Mouse (Mus musculus) embryonic facial prominence, embryonic 11.5 days (tissue): ENCODE measurements around the gene Slc44a1. TPM values are rescaled to one million over a fixed set of nuclear protein-coding genes. Genes with fewer than 3 reads are reported as not detected.

Source experiments
- ATAC-seq: fragments of 200-750 bp; cut with Nextera tagmentation; replicated peaks from 2 replicates; pipeline ENCODE4 v1.8.0; 2017; ENCODE audit warnings: low read depth; ENCODE audit not compliant: insufficient number of reproducible peaks, low FRiP score, low TSS enrichment
- DNase-seq: peaks from one replicate; pipeline ENCODE4 v3.0.0-alpha.2; 2015; ENCODE audit warnings: low spot score
- H3K27ac ChIP-seq: fragments of 300-500 bp; sonication (generic); replicated peaks from 2 replicates; pipeline ENCODE4 v1.5.1; 2014; ENCODE audit warnings: mild to moderate bottlenecking, low read depth, low read length, control low read depth
- H3K27me3 ChIP-seq: fragments of 300-500 bp; sonication (generic); 2 replicates; pipeline ENCODE4 v1.6.1; 2014; ENCODE audit warnings: mild to moderate bottlenecking, low read length, moderate library complexity, mixed read lengths; ENCODE audit not compliant: control insufficient read depth, insufficient read depth
- H3K36me3 ChIP-seq: fragments of 300-500 bp; sonication (generic); replicated peaks from 2 replicates; pipeline ENCODE4 v1.6.1; 2014; ENCODE audit warnings: low read depth, mild to moderate bottlenecking, low read length, moderate library complexity, mixed read lengths; ENCODE audit not compliant: control insufficient read depth, insufficient read depth
- H3K4me1 ChIP-seq: fragments of 300-500 bp; sonication (generic); 2 replicates; pipeline ENCODE4 v1.6.1; 2014; ENCODE audit warnings: low read length, mixed read lengths; ENCODE audit not compliant: control insufficient read depth, insufficient read depth
- H3K4me2 ChIP-seq: fragments of 300-500 bp; sonication (generic); 2 replicates; pipeline ENCODE4 v1.6.1; 2014; ENCODE audit warnings: low read depth, mild to moderate bottlenecking, control low read depth, low read length, moderate library complexity
- H3K4me3 ChIP-seq: fragments of 300-500 bp; sonication (generic); 2 replicates; pipeline ENCODE4 v1.5.1; 2014; ENCODE audit warnings: low read depth, low read length, control low read depth
- H3K9ac ChIP-seq: fragments of 300-500 bp; sonication (generic); replicated peaks from 2 replicates; pipeline ENCODE4 v1.6.1; 2014; ENCODE audit warnings: mild to moderate bottlenecking, control low read depth, low read length
- H3K9me3 ChIP-seq: fragments of 300-500 bp; sonication (generic); replicated peaks from 2 replicates; pipeline ENCODE4 v1.6.1; 2016; ENCODE audit warnings: mild to moderate bottlenecking, low read length, inconsistent platforms, mixed read lengths; ENCODE audit not compliant: control insufficient read depth
- WGBS: fragments of 180-500 bp; shearing (Covaris S2); extraction: QIAGEN DNeasy Blood & Tissue Kit; methylation state at CpG from one replicate; pipeline ENCODE4 v1.1.7; 2014; 5-methylcytosine and 5-hydroxymethylcytosine counted together
- polyA plus RNA-seq: library from polyadenylated mRNA; unstranded; fragments of >200 nt; fragmentation: Nextera tagmentation; extraction: Ambion mirVana; gene quantifications from 2 replicates; pipeline ENCODE4 v1.2.1, GENCODE M21; 2014

The Slc44a1 gene
- polyA plus RNA-seq, 1 experiment from 2014 or later = 30.0 TPM

GRCm38 (mm10) chr4:53450736-53451135 lies 10.5 kb downstream of the Slc44a1 start:
- no peak overlapping the region for H3K27ac ChIP-seq
- no peaks in the 10 kb centered on the region for H3K9me3 ChIP-seq
- ATAC-seq (no peak), DNase-seq (no peak)
- no peak overlapping the region for H3K4me2 ChIP-seq
- H3K27me3 ChIP-seq = no peaks in the 10 kb centered on the region
- H3K9ac ChIP-seq = no peak overlapping the region
- 85% methylated on average over 7 of the region's 7 CpGs for WGBS
- no peak overlapping the region for H3K4me3 ChIP-seq
- H3K4me1 ChIP-seq = no peaks in the 10 kb centered on the region
- H3K36me3 ChIP-seq = no peaks in the 10 kb centered on the region

- H3K27ac ChIP-seq = no peak overlapping the region
- H3K4me2 ChIP-seq = no peak overlapping the region
- H3K4me3 ChIP-seq = no peak overlapping the region
- H3K9me3 ChIP-seq = no peaks in the 10 kb centered on the region
- no peak for DNase-seq
- WGBS = 64% methylated on average over 4 of the region's 4 CpGs
- no peak overlapping the region for H3K9ac ChIP-seq
- no peaks in the 10 kb centered on the region for H3K4me1 ChIP-seq
- H3K36me3 ChIP-seq = no peaks in the 10 kb centered on the region
- no peak for ATAC-seq
- H3K27me3 ChIP-seq = no peaks in the 10 kb centered on the region
These were observed 11.7 kb downstream of the Slc44a1 start for GRCm38 (mm10) chr4:53451887-53452286.

GRCm38 (mm10) chr4:53452457-53452856 lies 12.2 kb downstream of the Slc44a1 start:
- Histone ChIP-seq H3K27me3 (no peaks in the 10 kb centered on the region), H3K9me3 (no peaks in the 10 kb centered on the region), H3K4me1 (no peaks in the 10 kb centered on the region), H3K36me3 (no peaks in the 10 kb centered on the region), H3K4me2 (no peak overlapping the region), H3K27ac (no peak overlapping the region), H3K4me3 (no peak overlapping the region), H3K9ac (no peak overlapping the region)
- DNase-seq = no peak
- ATAC-seq = no peak
- WGBS = 96% methylated on average over 1 of the region's 1 CpGs

GRCm38 (mm10) chr4:53452976-53453889 lies 13.0 kb downstream of the Slc44a1 start:
- DNase-seq (no peak), ATAC-seq (no peak)
- Histone ChIP-seq H3K36me3 (no peaks in the 10 kb centered on the region), H3K4me2 (no peak overlapping the region), H3K4me1 (no peaks in the 10 kb centered on the region), H3K27me3 (no peaks in the 10 kb centered on the region), H3K9ac (no peak overlapping the region), H3K27ac (no peak overlapping the region), H3K9me3 (no peaks in the 10 kb centered on the region), H3K4me3 (no peak overlapping the region)
- 60% methylated on average over 10 of the region's 10 CpGs for WGBS

- Histone ChIP-seq H3K27ac (no peak overlapping the region), H3K4me3 (no peak overlapping the region), H3K27me3 (no peaks in the 10 kb centered on the region), H3K36me3 (no peaks in the 10 kb centered on the region), H3K4me2 (no peak overlapping the region), H3K9me3 (no peaks in the 10 kb centered on the region), H3K9ac (no peak overlapping the region), H3K4me1 (no peaks in the 10 kb centered on the region)
- no peak for ATAC-seq
- 88% methylated on average over 2 of the region's 2 CpGs for WGBS
- no peak for DNase-seq
These were observed 15.7 kb downstream of the Slc44a1 start for GRCm38 (mm10) chr4:53455885-53456284.

GRCm38 (mm10) chr4:53456570-53456969 lies 16.4 kb downstream of the Slc44a1 start:
- no peak for ATAC-seq
- H3K27me3 ChIP-seq = no peaks in the 10 kb centered on the region

GRCm38 (mm10) chr4:53458503-53458902 lies 18.3 kb downstream of the Slc44a1 start:
- no peak for ATAC-seq
- H3K9me3 ChIP-seq = no peaks in the 10 kb centered on the region
- H3K4me3 ChIP-seq = no peak overlapping the region
- no peak overlapping the region for H3K9ac ChIP-seq
- H3K36me3 ChIP-seq = no peaks in the 10 kb centered on the region
- H3K4me2 ChIP-seq = no peak overlapping the region
- WGBS = 87% methylated on average over 3 of the region's 3 CpGs
- no peaks in the 10 kb centered on the region for H3K4me1 ChIP-seq
- DNase-seq = no peak
- H3K27me3 ChIP-seq = no peaks in the 10 kb centered on the region
- no peak overlapping the region for H3K27ac ChIP-seq

More at GRCm38 (mm10) chr4:53456570-53456969, 16.4 kb downstream of the Slc44a1 start:
- H3K36me3 ChIP-seq = no peaks in the 10 kb centered on the region
- 90% methylated on average over 6 of the region's 6 CpGs for WGBS
- no peak overlapping the region for H3K4me2 ChIP-seq
- DNase-seq = no peak
- no peak overlapping the region for H3K4me3 ChIP-seq
- no peaks in the 10 kb centered on the region for H3K4me1 ChIP-seq
- no peak overlapping the region for H3K27ac ChIP-seq
- no peak overlapping the region for H3K9ac ChIP-seq
- no peaks in the 10 kb centered on the region for H3K9me3 ChIP-seq

GRCm38 (mm10) chr4:53459697-53460096 lies 19.5 kb downstream of the Slc44a1 start:
- no peak for DNase-seq
- no peak for ATAC-seq

More at GRCm38 (mm10) chr4:53459697-53460096, 19.5 kb downstream of the Slc44a1 start:
- Histone ChIP-seq H3K27me3 (no peaks in the 10 kb centered on the region), H3K9me3 (no peaks in the 10 kb centered on the region), H3K27ac (no peak overlapping the region), H3K4me2 (no peak overlapping the region), H3K36me3 (no peaks in the 10 kb centered on the region), H3K4me1 (no peaks in the 10 kb centered on the region), H3K9ac (no peak overlapping the region), H3K4me3 (no peak overlapping the region)
- WGBS = 93% methylated on average over 7 of the region's 7 CpGs
